Mouse (Mus musculus) E14TG2a.4 (cell line): ENCODE measurements around the gene Terb2.

Experiments used
- CTCF ChIP-seq: conservative IDR thresholded peaks from 2 replicates; pipeline ENCODE4 v1.5.1; 2014; ENCODE audit warnings: low read length
- NANOG ChIP-seq: IDR thresholded peaks from 2 replicates; pipeline ENCODE4 v1.6.1; 2014; ENCODE audit warnings: borderline replicate concordance, low read length, mixed read lengths
- POU5F1 ChIP-seq: IDR thresholded peaks from 2 replicates; pipeline ENCODE4 v1.6.1; 2014; ENCODE audit warnings: low read length, borderline replicate concordance

DNA sequence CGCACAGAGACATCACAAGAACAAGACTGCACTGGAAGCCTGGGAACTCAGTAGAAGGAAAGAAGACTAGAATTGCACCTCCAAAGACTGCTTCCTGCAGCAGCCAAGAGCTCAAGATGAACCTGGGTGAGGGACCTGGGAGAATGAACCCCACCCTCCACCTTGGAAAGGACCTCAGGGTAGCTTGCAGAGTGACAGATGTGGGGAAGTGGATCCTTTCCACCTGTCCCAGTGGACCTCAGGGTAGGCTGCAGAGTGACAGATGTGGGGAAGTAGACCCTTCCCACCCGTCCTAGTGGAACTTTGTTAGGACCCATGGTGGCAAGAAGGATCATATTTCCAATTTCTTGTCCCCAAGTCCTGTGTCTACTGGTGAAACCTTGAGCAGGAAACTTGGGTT lies 30.8 kb upstream of the Terb2 start:
- TF ChIP-seq CTCF (no peak), NANOG (no peak), POU5F1 (no peak)
